ENCODE assay signal across 9 mouse cellular contexts in genomic region chr10:74920853-74921567, GRCm38 (mm10). TPM values are rescaled to one million over a fixed set of nuclear protein-coding genes. Genes with fewer than 3 reads are reported as not detected.
A peak's percentile ranks its signal among the peaks of the same experiment; 100 is the strongest.
DNase-seq lines count a peak whose midpoint lies in the region; ATAC-seq and TF ChIP-seq lines count a peak whose summit lies in the region.
"Had no signal": no experiment of that assay in that cellular context is flagged by ENCODE, and none has a peak within 500 bp of the region (broad histone marks: within the 10 kb centered on the region; RNA-seq: fewer than 3 reads in every experiment).

No protein-coding gene starts in this region.

- no peak overlapping the region for H3K4me3 ChIP-seq in C2C12 (ENCODE audit: insufficient read depth, poor library complexity, severe bottlenecking)
- H3K4me3 ChIP-seq in cortical plate, adult 2 months (ENCODE audit: insufficient read depth, low read length), result no peak overlapping the region
- H3K4me3 ChIP-seq: heart, embryonic 13.5 days had no signal

- TF ChIP-seq POLR2A in cortical plate, adult 2 months (IDR thresholded peaks at IDR 0.05; ENCODE audit: extremely low read depth, insufficient read depth, low read length), result no peak

- H3K36me3 ChIP-seq in C2C12 (ENCODE audit: control insufficient read depth, insufficient read depth), result no peaks in the 10 kb centered on the region
- no peaks in the 10 kb centered on the region for H3K36me3 ChIP-seq in splenic B cell, adult 2 months (ENCODE audit: control insufficient read depth, insufficient read depth, low read length, poor library complexity, severe bottlenecking)
- H3K36me3 ChIP-seq: heart, embryonic 13.5 days had no signal

- DNase-seq in 3T3-L1 (ENCODE audit: low read depth, low spot score), result peak; percentile 63
- peak; percentile 51 to 59 for DNase-seq in heart, postnatal 10 days
- DNase-seq in kidney, postnatal 36 days, result peak; percentile 59 to 85
- peak; percentile 69 for DNase-seq in splenic B cell, adult 2 months (ENCODE audit: low read depth, low spot score)
- DNase-seq in yolk sac, embryonic 10.5 days (ENCODE audit: low spot score), result no peak

- peaks cover 4% of the 10 kb centered on the region for H3K27me3 ChIP-seq in C2C12 (ENCODE audit: control insufficient read depth, insufficient read depth, insufficient read length)
- no peaks in the 10 kb centered on the region for H3K27me3 ChIP-seq in splenic B cell, adult 2 months (ENCODE audit: control insufficient read depth, insufficient read depth, low read length, poor library complexity, severe bottlenecking)

- intact Hi-C loops in heart, postnatal 10 days (cut with DNase I), result loop anchor here (5.0 kb wide), 1 partner anchor 231 kb away; no protein-coding TSS in a partner anchor

- no peaks in the 10 kb centered on the region for H3K79me3 ChIP-seq in C2C12 (ENCODE audit: low read depth)

- ATAC-seq in megakaryocyte-erythroid progenitor cell, adult 5-6 weeks (replicated peaks; ENCODE audit: low FRiP score, low TSS enrichment, poor library complexity, severe bottlenecking), result peak; percentile 90

- peak; percentile 99 for TF ChIP-seq CTCF in C2C12 (IDR thresholded peaks at IDR 0.05; ENCODE audit: control insufficient read depth, insufficient read depth, insufficient read length)
- peak; percentile 94 for TF ChIP-seq CTCF in cortical plate, adult 2 months (IDR thresholded peaks at IDR 0.05; ENCODE audit: extremely low read depth, insufficient read depth, low read length)

- H3K4me1 ChIP-seq in cortical plate, adult 2 months (ENCODE audit: control insufficient read depth, insufficient read depth, low read length), result no peaks in the 10 kb centered on the region

- H3K27ac ChIP-seq in cortical plate, adult 2 months (ENCODE audit: insufficient read depth, low read length), result no peak overlapping the region
- H3K27ac ChIP-seq: heart, embryonic 13.5 days had no signal

- H3K79me2 ChIP-seq in C2C12 (ENCODE audit: control insufficient read depth, insufficient read depth), result no peaks in the 10 kb centered on the region

- no peak overlapping the region for H3ac ChIP-seq in C2C12 (ENCODE audit: control insufficient read depth, insufficient read length, low read depth)

TF ChIP-seq in C2C12, 6 proteins besides CTCF, POLR2A, EP300 and RAD21:
- TF ChIP-seq MYOD1 (IDR thresholded peaks at IDR 0.05; ENCODE audit: control insufficient read depth, insufficient read length, low read depth), result peak; percentile 28
- TF ChIP-seq USF1 (IDR thresholded peaks at IDR 0.05; ENCODE audit: low read depth), result no peak
- TF ChIP-seq MYOG (IDR thresholded peaks at IDR 0.05; ENCODE audit: control insufficient read depth, extremely low read depth, insufficient read length), result no peak
- TF ChIP-seq FOSL1 (IDR thresholded peaks at IDR 0.05; ENCODE audit: insufficient read depth, low read length, poor library complexity, severe bottlenecking), result no peak
- TF ChIP-seq MAX (IDR thresholded peaks at IDR 0.05), result peak; percentile 69
- no peak for TF ChIP-seq CEBPB (IDR thresholded peaks at IDR 0.05; ENCODE audit: low read depth)

RNA-seq across cellular contexts. Expression of gene Gnaz, which starts 46.0 kb away (rescaled TPM):
- polyA plus RNA-seq in C2C12 (2012; fragmentation: generic; extraction: Trizol), result 0.37 TPM
- polyA plus RNA-seq in cortical plate, adult 2 months (2012; rRNA removed), result 82.8 and 85.2 TPM in 2 replicates
- total RNA-seq in heart, postnatal 10 days (2021), result 1 to 10 TPM; 1.3 to 1.5 TPM
- total RNA-seq in megakaryocyte-erythroid progenitor cell, adult 5-6 weeks (2014; fragmentation: Nextera tagmentation), result 0.96 TPM in 1 of 2 replicates, not detected in the other
- total RNA-seq in megakaryocyte-erythroid progenitor cell, adult 5-6 weeks (2017), result 2.1 TPM in 1 of 2 replicates, not detected in the other
